Mouse (Mus musculus) erythroblast, embryonic 14.5 days (primary cell): Measurements from ENCODE around the gene Frmd4a.

Experiments
- GATA1 ChIP-seq: IDR thresholded peaks from 2 replicates; pipeline ENCODE4 v1.6.1; 2012; ENCODE audit warnings: low read length, inconsistent platforms, mixed read lengths
- TAL1 ChIP-seq: IDR thresholded peaks from 3 replicates; pipeline ENCODE4 v1.6.1; 2012; ENCODE audit warnings: low read length, inconsistent platforms, mixed read lengths

DNA sequence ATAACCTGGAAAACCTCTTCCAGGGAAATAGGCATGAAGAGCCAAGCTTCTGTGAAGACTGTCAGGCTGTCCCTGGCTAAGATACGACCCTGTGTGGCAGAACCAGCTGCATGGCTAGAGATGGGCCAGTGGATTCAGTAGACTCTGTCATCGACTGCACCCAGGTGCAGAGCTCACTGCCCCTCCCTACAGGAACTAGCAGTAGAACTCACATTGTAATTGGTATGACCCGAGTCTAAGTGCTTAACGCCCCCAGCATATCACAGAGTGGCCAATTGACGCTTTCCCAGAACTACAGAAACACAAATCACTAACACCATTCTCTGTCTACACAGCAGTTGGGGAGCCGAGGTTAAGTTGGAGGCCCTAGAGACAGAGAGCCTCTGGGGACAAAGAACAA is 232.2 kb downstream of the Frmd4a start:
- TF ChIP-seq TAL1 (no peak), GATA1 (no peak)
